Mouse (Mus musculus) stomach, embryonic 14.5 days (tissue): ENCODE results near the gene Cep41. TPM values are rescaled to one million over a fixed set of nuclear protein-coding genes. Genes with fewer than 3 reads are reported as not detected.

Source experiments
- ATAC-seq: fragments of 200-750 bp; cut with Nextera tagmentation; 2 replicates; pipeline ENCODE4 v1.8.0; 2017; ENCODE audit warnings: low read depth, moderate TSS enrichment; ENCODE audit not compliant: insufficient number of reproducible peaks, insufficient read depth, low FRiP score
- H3K27ac ChIP-seq: fragments of 300-500 bp; sonication (generic); 2 replicates; pipeline ENCODE4 v1.5.1; 2014; ENCODE audit warnings: mild to moderate bottlenecking, low read length, moderate library complexity, mixed read lengths
- H3K27me3 ChIP-seq: fragments of 300-500 bp; sonication (generic); 2 replicates; pipeline ENCODE4 v1.6.1; 2014; ENCODE audit warnings: low read length, control low read depth, mixed read lengths; ENCODE audit not compliant: control insufficient read depth, insufficient read depth
- H3K36me3 ChIP-seq: fragments of 300-500 bp; sonication (generic); 2 replicates; pipeline ENCODE4 v1.6.1; 2014; ENCODE audit warnings: mild to moderate bottlenecking, control low read depth, low read length, moderate library complexity, mixed read lengths; ENCODE audit not compliant: control insufficient read depth, insufficient read depth
- H3K4me1 ChIP-seq: fragments of 300-500 bp; sonication (generic); 2 replicates; pipeline ENCODE4 v1.6.1; 2014; ENCODE audit warnings: low read length, control low read depth, mixed read lengths; ENCODE audit not compliant: control insufficient read depth, insufficient read depth
- H3K4me2 ChIP-seq: fragments of 300-500 bp; sonication (generic); replicated peaks from 2 replicates; pipeline ENCODE4 v1.6.1; 2014; ENCODE audit warnings: low read depth, low read length, control low read depth
- H3K4me3 ChIP-seq: fragments of 300-500 bp; sonication (generic); 2 replicates; pipeline ENCODE4 v1.5.1; 2014; ENCODE audit warnings: low read depth, low read length, control low read depth
- H3K9ac ChIP-seq: fragments of 300-500 bp; sonication (generic); replicated peaks from 2 replicates; pipeline ENCODE4 v1.6.1; 2014; ENCODE audit warnings: low read depth, mild to moderate bottlenecking, control low read depth, low read length, moderate library complexity, mixed read lengths
- H3K9me3 ChIP-seq: fragments of 300-500 bp; sonication (generic); 2 replicates; pipeline ENCODE4 v1.6.1; 2016; ENCODE audit warnings: low read depth, low read length, control low read depth; ENCODE audit not compliant: control insufficient read depth
- WGBS: fragments of 180-500 bp; shearing (Covaris S2); extraction: QIAGEN DNeasy Blood & Tissue Kit; methylation state at CpG from one replicate; pipeline ENCODE4 v1.1.7; 2014; 5-methylcytosine and 5-hydroxymethylcytosine counted together
- polyA plus RNA-seq: library from polyadenylated mRNA; unstranded; fragments of >200 nt; fragmentation: Nextera tagmentation; extraction: Ambion mirVana; gene quantifications from 2 replicates; pipeline ENCODE4 v1.2.1, GENCODE M21; 2014

The Cep41 gene
- polyA plus RNA-seq, 1 experiment from 2014 or later = 10.8 TPM

- Histone ChIP-seq H3K36me3 (no peaks in the 10 kb centered on the region), H3K9ac (no peak overlapping the region), H3K27ac (peak overlapping the region; percentile 81; the same call in 1 of the 2 replicates), H3K4me3 (no peak overlapping the region), H3K4me2 (no peak overlapping the region), H3K9me3 (no peaks in the 10 kb centered on the region), H3K4me1 (0 out of 2 replicates have a peak, but pooled peaks cover 19% of the 10 kb centered on the region), H3K27me3 (no peaks in the 10 kb centered on the region)
- WGBS = 51% methylated on average over 6 of the region's 6 CpGs
- ATAC-seq = no peak
Observed at GRCm38 (mm10) chr6:30703476-30703875, 9.9 kb upstream of the Cep41 start.

GRCm38 (mm10) chr6:30702881-30703280 lies 9.3 kb upstream of the Cep41 start:
- Histone ChIP-seq H3K36me3 (no peaks in the 10 kb centered on the region), H3K4me3 (no peak overlapping the region), H3K9ac (no peak overlapping the region), H3K4me1 (peaks cover 19% of the 10 kb centered on the region; the same call in 1 of the 2 replicates), H3K27ac (peak overlapping the region; percentile 81), H3K27me3 (no peaks in the 10 kb centered on the region), H3K4me2 (no peak overlapping the region), H3K9me3 (no peaks in the 10 kb centered on the region)
- no peak for ATAC-seq
- 67% methylated on average over 6 of the region's 6 CpGs for WGBS

GRCm38 (mm10) chr6:30700182-30700581 lies 6.6 kb upstream of the Cep41 start:
- no peaks in the 10 kb centered on the region for H3K27me3 ChIP-seq
- no peaks in the 10 kb centered on the region for H3K9me3 ChIP-seq
- peaks cover 19% of the 10 kb centered on the region; the same call in 1 of the 2 replicates for H3K4me1 ChIP-seq
- 28% methylated on average over 6 of the region's 6 CpGs for WGBS
- no peak for ATAC-seq
- H3K36me3 ChIP-seq = no peaks in the 10 kb centered on the region
- no peak overlapping the region for H3K4me2 ChIP-seq
- H3K9ac ChIP-seq = no peak overlapping the region
- peak overlapping the region; percentile 70 for H3K27ac ChIP-seq
- H3K4me3 ChIP-seq = no peak overlapping the region

- H3K9me3 ChIP-seq = no peaks in the 10 kb centered on the region
- no peak overlapping the region for H3K9ac ChIP-seq
- peaks cover 20% of the 10 kb centered on the region; the same call in 1 of the 2 replicates for H3K4me1 ChIP-seq
- H3K27me3 ChIP-seq = no peaks in the 10 kb centered on the region
- ATAC-seq = no peak
- H3K27ac ChIP-seq = peak overlapping the region; percentile 86
- H3K4me2 ChIP-seq = no peak overlapping the region
- H3K4me3 ChIP-seq = no peak overlapping the region
- WGBS = 65% methylated on average over 4 of the region's 4 CpGs
- no peaks in the 10 kb centered on the region for H3K36me3 ChIP-seq
Observed at GRCm38 (mm10) chr6:30698036-30698435, 4.5 kb upstream of the Cep41 start.

GRCm38 (mm10) chr6:30697464-30697863 lies 3.9 kb upstream of the Cep41 start:
- no peak overlapping the region for H3K9ac ChIP-seq
- 14% methylated on average over 5 of the region's 5 CpGs for WGBS
- H3K4me3 ChIP-seq = no peak overlapping the region
- H3K27ac ChIP-seq = peak overlapping the region; percentile 86
- no peaks in the 10 kb centered on the region for H3K36me3 ChIP-seq
- H3K9me3 ChIP-seq = no peaks in the 10 kb centered on the region
- H3K27me3 ChIP-seq = no peaks in the 10 kb centered on the region
- H3K4me1 ChIP-seq = peaks cover 23% of the 10 kb centered on the region; the same call in 1 of the 2 replicates
- no peak overlapping the region for H3K4me2 ChIP-seq
- ATAC-seq = no peak

- Histone ChIP-seq H3K9me3 (no peaks in the 10 kb centered on the region), H3K9ac (no peak overlapping the region), H3K4me1 (peaks cover 17% of the 10 kb centered on the region; the same call in 1 of the 2 replicates), H3K36me3 (no peaks in the 10 kb centered on the region; the same call in 1 of the 2 replicates), H3K4me3 (no peak overlapping the region), H3K27me3 (no peaks in the 10 kb centered on the region), H3K27ac (no peak overlapping the region), H3K4me2 (no peak overlapping the region)
- 91% methylated on average over 8 of the region's 8 CpGs for WGBS
- no peak for ATAC-seq
Observed at GRCm38 (mm10) chr6:30695124-30695523, 1.6 kb upstream of the Cep41 start.

GRCm38 (mm10) chr6:30694209-30694608 lies 660 bp upstream of the Cep41 start:
- Histone ChIP-seq H3K27ac (peak overlapping the region; percentile 80; the same call in 1 of the 2 replicates), H3K4me3 (no peak overlapping the region), H3K4me2 (peak overlapping the region; percentile 41), H3K9me3 (no peaks in the 10 kb centered on the region), H3K27me3 (no peaks in the 10 kb centered on the region), H3K4me1 (peaks cover 8% of the 10 kb centered on the region; the same call in 1 of the 2 replicates), H3K9ac (no peak overlapping the region), H3K36me3 (no peaks in the 10 kb centered on the region; the same call in 1 of the 2 replicates)
- WGBS = 39% methylated on average over 6 of the region's 6 CpGs
- no peak for ATAC-seq

GRCm38 (mm10) chr6:30692826-30693225 lies 723 bp downstream of the Cep41 start:
- WGBS = 75% methylated on average over 5 of the region's 5 CpGs

GRCm38 (mm10) chr6:30687198-30687597 lies 6.4 kb downstream of the Cep41 start:
- no peaks in the 10 kb centered on the region for H3K27me3 ChIP-seq
- H3K9ac ChIP-seq = no peak overlapping the region
- H3K4me1 ChIP-seq = peaks cover 9% of the 10 kb centered on the region
- H3K4me2 ChIP-seq = no peak overlapping the region
- no peaks in the 10 kb centered on the region; the same call in 1 of the 2 replicates for H3K36me3 ChIP-seq
- no peak overlapping the region for H3K27ac ChIP-seq
- no peak for ATAC-seq
- H3K4me3 ChIP-seq = no peak overlapping the region
- no peaks in the 10 kb centered on the region for H3K9me3 ChIP-seq
- WGBS = 87% methylated on average over 7 of the region's 7 CpGs

More at GRCm38 (mm10) chr6:30692826-30693225, 723 bp downstream of the Cep41 start:
- Histone ChIP-seq H3K4me1 (peaks cover 4% of the 10 kb centered on the region; the same call in 1 of the 2 replicates), H3K9ac (peak overlapping the region; percentile 41; the same call in 1 of the 2 replicates), H3K4me3 (peak overlapping the region; percentile 33), H3K27me3 (no peaks in the 10 kb centered on the region), H3K27ac (peak overlapping the region; percentile 80; the same call in 1 of the 2 replicates), H3K4me2 (peak overlapping the region; percentile 41), H3K36me3 (no peaks in the 10 kb centered on the region; the same call in 1 of the 2 replicates), H3K9me3 (no peaks in the 10 kb centered on the region)
- no peak for ATAC-seq
